In the genomic region with DNA sequence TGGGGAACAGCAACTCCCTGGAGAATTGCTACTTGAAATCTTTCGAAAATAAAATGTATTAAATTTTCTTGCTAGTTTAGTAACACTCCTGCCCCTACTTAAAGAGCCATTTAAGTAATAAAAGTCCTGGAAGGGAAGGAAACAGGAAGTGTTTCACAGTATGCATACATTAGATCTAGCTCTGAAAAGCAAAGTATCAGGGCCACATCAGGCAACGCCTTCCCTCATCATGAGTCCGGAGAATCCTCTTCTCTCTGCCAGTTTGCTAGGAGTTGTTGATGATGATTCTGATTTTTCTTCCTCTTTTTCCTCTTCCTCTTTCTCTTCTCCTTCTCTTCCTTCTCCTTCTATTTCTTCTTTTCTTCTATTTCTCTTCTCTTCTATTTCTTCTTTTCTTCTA, we compare ENCODE assay signal across 24 mouse cellular contexts.
"Had no signal": no experiment of that assay in that cellular context is flagged by ENCODE, and none has a peak within 500 bp of the region (broad histone marks: within the 10 kb centered on the region; RNA-seq: fewer than 3 reads in every experiment).

No protein-coding gene starts in this region.

- ATAC-seq: hindbrain, postnatal 0 days; intestine, postnatal 0 days had no signal

- H3K27ac ChIP-seq: gastrocnemius, adult 2 months; heart, adult 2 months; heart, embryonic 13.5 days; heart, embryonic 15.5 days; hindbrain, embryonic 13.5 days; hindbrain, embryonic 15.5 days; hindbrain, postnatal 0 days; layer of hippocampus, adult 2 months; left cerebral cortex, adult 2 months; limb, embryonic 13.5 days; limb, embryonic 15.5 days; liver, embryonic 13.5 days had no signal

- H3K9me3 ChIP-seq: heart, embryonic 15.5 days; hindbrain, embryonic 13.5 days; hindbrain, embryonic 15.5 days; limb, embryonic 13.5 days; limb, embryonic 15.5 days; liver, embryonic 13.5 days had no signal

- H3K27me3 ChIP-seq: heart, embryonic 13.5 days; heart, embryonic 15.5 days; hindbrain, embryonic 13.5 days; hindbrain, embryonic 15.5 days; limb, embryonic 13.5 days; limb, embryonic 15.5 days; liver, embryonic 13.5 days had no signal

- H3K36me3 ChIP-seq: heart, embryonic 13.5 days; heart, embryonic 15.5 days; hindbrain, embryonic 13.5 days; hindbrain, embryonic 15.5 days; limb, embryonic 13.5 days; limb, embryonic 15.5 days; liver, embryonic 13.5 days had no signal

- H3K9ac ChIP-seq: heart, embryonic 13.5 days; heart, embryonic 15.5 days; hindbrain, embryonic 13.5 days; hindbrain, embryonic 15.5 days; limb, embryonic 13.5 days; limb, embryonic 15.5 days; liver, embryonic 13.5 days had no signal

- DNase-seq: gastrocnemius, adult 2 months; gastrocnemius, postnatal 10 days; gastrocnemius, postnatal 25 days; heart, adult 11 months; heart, adult 2 months; heart, postnatal 14 days; heart, postnatal 36 days; kidney, adult 18-20 months; kidney, adult 8-10 months; kidney, postnatal 10 days; kidney, postnatal 25 days; kidney, postnatal 4 days; liver, embryonic 13.5 days had no signal

- H3K4me3 ChIP-seq: gastrocnemius, adult 2 months; heart, adult 2 months; heart, embryonic 13.5 days; heart, embryonic 15.5 days; hindbrain, embryonic 13.5 days; hindbrain, embryonic 15.5 days; layer of hippocampus, adult 2 months; left cerebral cortex, adult 2 months; limb, embryonic 13.5 days; limb, embryonic 15.5 days; liver, embryonic 13.5 days had no signal

- H3K4me1 ChIP-seq: heart, embryonic 13.5 days; heart, embryonic 15.5 days; hindbrain, embryonic 13.5 days; hindbrain, embryonic 15.5 days; limb, embryonic 15.5 days; liver, embryonic 13.5 days had no signal

- H3K4me2 ChIP-seq: heart, embryonic 11.5 days; heart, embryonic 13.5 days; heart, embryonic 15.5 days; hindbrain, embryonic 13.5 days; hindbrain, embryonic 15.5 days; limb, embryonic 13.5 days; limb, embryonic 15.5 days; liver, embryonic 13.5 days had no signal
